Mouse (Mus musculus): Measurements from ENCODE around the gene Adat1. TPM values are rescaled to one million over a fixed set of nuclear protein-coding genes. Genes with fewer than 3 reads are reported as not detected.
A peak's percentile ranks its signal among the peaks of the same experiment; 100 is the strongest.

Adat1 gene
- polyA plus RNA-seq (2014; fragmentation: Nextera tagmentation; extraction: Ambion mirVana): 6.1 and 7.1 TPM in 2 replicates

DNA sequence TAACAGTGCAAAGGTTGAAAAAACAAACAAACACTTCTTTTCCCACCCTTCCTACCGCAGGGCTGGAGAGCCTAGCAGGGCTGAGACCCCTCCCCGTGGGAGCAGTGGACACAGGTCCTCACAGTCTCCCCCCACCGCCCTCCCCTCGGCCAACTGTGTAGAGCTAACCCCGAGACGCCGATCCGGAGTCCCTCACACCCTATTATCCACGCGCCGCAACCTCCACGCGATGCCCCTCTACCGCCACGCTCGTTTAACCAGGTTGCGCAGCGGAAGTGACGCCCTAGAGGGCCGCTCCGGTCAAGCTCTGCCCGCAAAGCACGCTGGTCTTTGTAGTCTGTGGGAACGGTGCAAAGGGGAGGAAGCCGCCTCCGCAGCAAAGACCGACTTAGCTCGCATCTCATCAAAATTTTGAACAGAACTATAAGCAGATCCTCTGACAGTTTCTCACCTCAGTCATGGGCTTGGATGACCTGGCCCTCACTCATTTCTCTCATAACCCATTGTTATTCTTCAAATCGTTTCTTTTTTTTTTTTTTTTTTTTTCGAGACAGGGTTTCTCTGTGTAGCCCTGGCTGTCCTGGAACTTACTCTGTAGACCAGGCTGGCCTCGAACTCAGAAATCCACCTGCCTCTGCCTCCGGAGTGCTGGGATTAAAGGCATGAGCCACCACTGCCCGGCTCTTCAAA, at the start of gene Adat1:
Gene Adat1, minus strand, starts transcription at position 290 of the 690 bp plus-strand sequence.
- no peaks in the 10 kb centered on the region for H3K9me3 ChIP-seq (replicated peaks; ENCODE audit: control insufficient read depth, low read length)
- H3K36me3 ChIP-seq (ENCODE audit: control insufficient read depth, insufficient read depth, low read length): peaks cover 32% of the 10 kb centered on the region
- H3K4me2 ChIP-seq: peak within 1 kb of the TSS; percentile 72
- no peak within 1 kb of the TSS for H3K27ac ChIP-seq (ENCODE audit: low read depth, low read length)
- peak; percentile 91 for ATAC-seq (replicated peaks; ENCODE audit: insufficient number of reproducible peaks, low FRiP score, low TSS enrichment)
- H3K27me3 ChIP-seq (ENCODE audit: control insufficient read depth, insufficient read depth, low read length): no peaks in the 10 kb centered on the region
- peak within 1 kb of the TSS; percentile 76 for H3K9ac ChIP-seq (ENCODE audit: low read depth, low read length)
- 3% methylated on average over 32 of the region's 33 CpGs for WGBS (ENCODE audit: insufficient replicate concordance)
- peaks cover 6% of the 10 kb centered on the region; the same call in 1 of the 2 replicates for H3K4me1 ChIP-seq (ENCODE audit: control insufficient read depth, insufficient read depth, low read length)
- H3K4me3 ChIP-seq (ENCODE audit: low read depth, low read length): peak within 1 kb of the TSS; percentile 68

GRCm38 (mm10) chr8:112037521-112037920, 45.4 kb upstream of the Adat1 start:
- WGBS (ENCODE audit: insufficient replicate concordance): 66% methylated on average over 18 of the region's 18 CpGs
- no peak overlapping the region for H3K4me2 ChIP-seq

DNA sequence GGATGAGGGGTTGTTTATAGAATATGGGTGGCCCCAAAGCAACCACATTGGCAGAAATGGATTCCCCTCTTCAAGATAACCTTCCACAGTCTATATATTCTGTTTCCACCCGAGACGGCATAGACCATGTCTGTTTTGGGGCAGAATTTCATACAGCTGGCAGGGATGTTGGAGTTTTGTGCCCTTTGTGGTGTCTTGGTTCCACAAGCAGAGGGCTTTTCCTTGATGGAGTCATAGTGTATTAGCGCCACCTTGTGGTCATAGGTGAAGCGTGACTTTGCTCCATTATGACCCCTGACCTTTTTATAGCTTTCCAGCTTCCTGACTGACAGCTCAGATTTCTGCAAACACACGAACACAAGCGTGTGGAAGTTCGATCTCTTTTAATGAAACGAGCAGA, 42.5 kb upstream of the Adat1 start:
- Histone ChIP-seq H3K9ac (ENCODE audit: low read depth, low read length) (no peak overlapping the region), H3K9me3 (replicated peaks; ENCODE audit: control insufficient read depth, low read length) (no peaks in the 10 kb centered on the region), H3K4me2 (no peak overlapping the region), H3K27me3 (ENCODE audit: control insufficient read depth, insufficient read depth, low read length) (no peaks in the 10 kb centered on the region), H3K36me3 (ENCODE audit: control insufficient read depth, insufficient read depth, low read length) (no peaks in the 10 kb centered on the region), H3K4me1 (ENCODE audit: control insufficient read depth, insufficient read depth, low read length) (no peaks in the 10 kb centered on the region), H3K4me3 (ENCODE audit: low read depth, low read length) (no peak overlapping the region), H3K27ac (ENCODE audit: low read depth, low read length) (no peak overlapping the region)
- WGBS (ENCODE audit: insufficient replicate concordance): 9% methylated on average over 8 of the region's 8 CpGs
- no peak for ATAC-seq (replicated peaks; ENCODE audit: insufficient number of reproducible peaks, low FRiP score, low TSS enrichment)

More at GRCm38 (mm10) chr8:112037521-112037920, 45.4 kb upstream of the Adat1 start:
- no peaks in the 10 kb centered on the region for H3K27me3 ChIP-seq (ENCODE audit: control insufficient read depth, insufficient read depth, low read length)
- no peak overlapping the region for H3K27ac ChIP-seq (ENCODE audit: low read depth, low read length)
- H3K9ac ChIP-seq (ENCODE audit: low read depth, low read length): no peak overlapping the region
- no peaks in the 10 kb centered on the region for H3K36me3 ChIP-seq (ENCODE audit: control insufficient read depth, insufficient read depth, low read length)
- no peaks in the 10 kb centered on the region for H3K4me1 ChIP-seq (ENCODE audit: control insufficient read depth, insufficient read depth, low read length)
- ATAC-seq (replicated peaks; ENCODE audit: insufficient number of reproducible peaks, low FRiP score, low TSS enrichment): no peak
- no peak overlapping the region for H3K4me3 ChIP-seq (ENCODE audit: low read depth, low read length)
- H3K9me3 ChIP-seq (replicated peaks; ENCODE audit: control insufficient read depth, low read length): no peaks in the 10 kb centered on the region

GRCm38 (mm10) chr8:112033071-112033470, 41.0 kb upstream of the Adat1 start:
- no peaks in the 10 kb centered on the region for H3K36me3 ChIP-seq (ENCODE audit: control insufficient read depth, insufficient read depth, low read length)
- H3K9me3 ChIP-seq (replicated peaks; ENCODE audit: control insufficient read depth, low read length): no peaks in the 10 kb centered on the region
- no peaks in the 10 kb centered on the region for H3K4me1 ChIP-seq (ENCODE audit: control insufficient read depth, insufficient read depth, low read length)
- 62% methylated on average over 7 of the region's 7 CpGs for WGBS (ENCODE audit: insufficient replicate concordance)
- no peak overlapping the region for H3K9ac ChIP-seq (ENCODE audit: low read depth, low read length)
- H3K27me3 ChIP-seq (ENCODE audit: control insufficient read depth, insufficient read depth, low read length): no peaks in the 10 kb centered on the region
- H3K4me2 ChIP-seq: no peak overlapping the region
- no peak overlapping the region for H3K27ac ChIP-seq (ENCODE audit: low read depth, low read length)
- ATAC-seq (replicated peaks; ENCODE audit: insufficient number of reproducible peaks, low FRiP score, low TSS enrichment): no peak
- H3K4me3 ChIP-seq (ENCODE audit: low read depth, low read length): no peak overlapping the region

GRCm38 (mm10) chr8:112030663-112031062, 38.6 kb upstream of the Adat1 start:
- H3K9ac ChIP-seq (ENCODE audit: low read depth, low read length): no peak overlapping the region
- no peaks in the 10 kb centered on the region for H3K27me3 ChIP-seq (ENCODE audit: control insufficient read depth, insufficient read depth, low read length)
- no peak overlapping the region for H3K27ac ChIP-seq (ENCODE audit: low read depth, low read length)
- no peak overlapping the region for H3K4me2 ChIP-seq
- H3K4me3 ChIP-seq (ENCODE audit: low read depth, low read length): no peak overlapping the region
- WGBS (ENCODE audit: insufficient replicate concordance): 47% methylated on average over 6 of the region's 6 CpGs
- ATAC-seq (replicated peaks; ENCODE audit: insufficient number of reproducible peaks, low FRiP score, low TSS enrichment): no peak
- no peaks in the 10 kb centered on the region for H3K36me3 ChIP-seq (ENCODE audit: control insufficient read depth, insufficient read depth, low read length)
- no peaks in the 10 kb centered on the region for H3K4me1 ChIP-seq (ENCODE audit: control insufficient read depth, insufficient read depth, low read length)
- H3K9me3 ChIP-seq (replicated peaks; ENCODE audit: control insufficient read depth, low read length): no peaks in the 10 kb centered on the region

DNA sequence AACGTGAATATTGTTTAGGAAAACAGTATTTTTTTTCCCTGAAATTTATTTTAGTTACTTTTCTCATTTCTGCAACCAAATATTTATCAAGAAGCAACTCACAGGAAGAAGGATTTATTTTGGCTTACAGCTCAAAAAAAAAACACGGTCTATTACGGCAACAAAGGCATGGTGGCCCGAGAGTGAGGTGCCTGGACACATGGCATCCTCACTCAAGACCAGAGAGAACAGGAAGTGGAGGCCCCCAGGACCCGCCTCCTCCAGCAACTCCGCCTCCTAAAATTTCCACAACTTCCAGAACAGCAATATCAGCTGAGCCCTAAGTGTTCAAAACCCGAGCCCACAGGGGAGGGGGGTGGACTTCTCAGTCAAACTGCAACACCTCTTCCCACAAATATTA, 37.4 kb upstream of the Adat1 start:
- Histone ChIP-seq H3K9me3 (replicated peaks; ENCODE audit: control insufficient read depth, low read length) (no peaks in the 10 kb centered on the region), H3K4me2 (no peak overlapping the region), H3K4me1 (ENCODE audit: control insufficient read depth, insufficient read depth, low read length) (no peaks in the 10 kb centered on the region), H3K36me3 (ENCODE audit: control insufficient read depth, insufficient read depth, low read length) (no peaks in the 10 kb centered on the region), H3K27ac (ENCODE audit: low read depth, low read length) (no peak overlapping the region), H3K27me3 (ENCODE audit: control insufficient read depth, insufficient read depth, low read length) (no peaks in the 10 kb centered on the region), H3K9ac (ENCODE audit: low read depth, low read length) (no peak overlapping the region), H3K4me3 (ENCODE audit: low read depth, low read length) (no peak overlapping the region)
- 72% methylated on average over 7 of the region's 7 CpGs for whole genome bisulfite sequencing (ENCODE audit: insufficient replicate concordance)
- ATAC-seq (replicated peaks; ENCODE audit: insufficient number of reproducible peaks, low FRiP score, low TSS enrichment): no peak

DNA sequence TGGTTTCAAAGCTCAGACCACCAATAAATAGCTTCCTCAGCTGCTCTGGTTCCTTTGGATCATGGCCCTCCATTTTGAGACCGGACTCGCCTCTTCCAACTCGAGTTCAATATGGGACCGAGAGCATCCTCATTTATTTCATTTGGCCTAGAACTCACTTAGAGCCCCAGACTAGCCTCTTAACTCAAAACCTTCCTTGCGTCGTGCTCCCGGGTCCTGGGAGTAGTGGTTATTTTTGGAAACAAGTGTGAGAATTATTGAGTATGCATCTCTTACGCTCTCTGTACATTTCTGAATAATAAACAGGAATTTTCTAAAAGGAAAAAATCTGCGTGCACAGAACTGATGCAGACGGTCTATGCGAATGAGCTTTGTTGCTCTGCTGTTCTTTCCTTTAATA, 22.8 kb upstream of the Adat1 start, which contains the start of gene Gm6793:
Gene Gm6793, minus strand, starts transcription at position 101 of the 400 bp plus-strand sequence.
- ATAC-seq (replicated peaks; ENCODE audit: insufficient number of reproducible peaks, low FRiP score, low TSS enrichment): no peak
- 89% methylated on average over 11 of the region's 11 CpGs for WGBS (ENCODE audit: insufficient replicate concordance)
- no peaks in the 10 kb centered on the region for H3K9me3 ChIP-seq (replicated peaks; ENCODE audit: control insufficient read depth, low read length)
- no peak within 1 kb of the TSS for H3K27ac ChIP-seq (ENCODE audit: low read depth, low read length)
- peaks cover 7% of the 10 kb centered on the region for H3K36me3 ChIP-seq (ENCODE audit: control insufficient read depth, insufficient read depth, low read length)
- H3K27me3 ChIP-seq (ENCODE audit: control insufficient read depth, insufficient read depth, low read length): no peaks in the 10 kb centered on the region
- H3K4me1 ChIP-seq (ENCODE audit: control insufficient read depth, insufficient read depth, low read length): peaks cover 16% of the 10 kb centered on the region
- no peak within 1 kb of the TSS for H3K4me2 ChIP-seq
- no peak within 1 kb of the TSS for H3K4me3 ChIP-seq (ENCODE audit: low read depth, low read length)
- H3K9ac ChIP-seq (ENCODE audit: low read depth, low read length): no peak within 1 kb of the TSS

DNA sequence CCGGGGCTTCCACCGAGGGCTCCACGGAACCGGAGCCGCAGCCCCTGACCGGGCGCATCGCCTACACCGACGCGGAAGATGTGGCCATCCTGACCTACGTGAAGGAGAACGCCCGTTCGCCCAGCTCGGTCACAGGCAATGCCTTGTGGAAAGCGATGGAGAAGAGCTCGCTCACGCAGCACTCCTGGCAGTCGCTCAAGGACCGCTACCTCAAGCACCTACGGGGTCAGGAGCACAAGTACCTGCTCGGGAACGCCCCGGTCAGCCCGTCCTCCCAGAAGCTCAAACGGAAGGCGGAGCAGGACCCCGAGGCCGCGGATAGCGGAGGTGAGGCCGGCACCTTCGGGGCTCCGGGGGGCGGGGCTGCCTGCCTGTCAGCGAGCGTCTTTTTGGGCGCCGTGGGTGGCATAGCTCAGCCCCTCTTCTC, 19.7 kb upstream of the Adat1 start:
- Histone ChIP-seq H3K9ac (ENCODE audit: low read depth, low read length) (peak overlapping the region; percentile 88), H3K4me3 (ENCODE audit: low read depth, low read length) (peak overlapping the region; percentile 100), H3K4me2 (peak overlapping the region; percentile 94), H3K9me3 (replicated peaks; ENCODE audit: control insufficient read depth, low read length) (no peaks in the 10 kb centered on the region), H3K36me3 (ENCODE audit: control insufficient read depth, insufficient read depth, low read length) (no peaks in the 10 kb centered on the region), H3K4me1 (ENCODE audit: control insufficient read depth, insufficient read depth, low read length) (peaks cover 16% of the 10 kb centered on the region), H3K27ac (ENCODE audit: low read depth, low read length) (peak overlapping the region; percentile 74), H3K27me3 (ENCODE audit: control insufficient read depth, insufficient read depth, low read length) (no peaks in the 10 kb centered on the region)
- under 1% methylated on average over 39 of the region's 40 CpGs for WGBS (ENCODE audit: insufficient replicate concordance)
- ATAC-seq (replicated peaks; ENCODE audit: insufficient number of reproducible peaks, low FRiP score, low TSS enrichment): peak; percentile 27

Measured in heart, embryonic 11.5 days (tissue).